In genomic region chr13:101547887-101548286, GRCm38 (mm10) we compare ENCODE assay signal across 9 mouse cellular contexts.
DNase-seq lines count a peak whose midpoint lies in the region; ATAC-seq lines count a peak whose summit lies in the region.
"Had no signal": no experiment of that assay in that cellular context is flagged by ENCODE, and none has a peak within 500 bp of the region (broad histone marks: within the 10 kb centered on the region; RNA-seq: fewer than 3 reads in every experiment).

No protein-coding gene starts in this region.

- no peaks in the 10 kb centered on the region for H3K27me3 ChIP-seq in heart, embryonic 13.5 days (replicated peaks)
- no peaks in the 10 kb centered on the region for H3K27me3 ChIP-seq in liver, embryonic 16.5 days (ENCODE audit: control insufficient read depth, insufficient read depth, low read depth, low read length)
- H3K27me3 ChIP-seq in forebrain, embryonic 11.5 days (ENCODE audit: control insufficient read depth, insufficient read depth, low read length) = no peaks in the 10 kb centered on the region
- no peaks in the 10 kb centered on the region for H3K27me3 ChIP-seq in midbrain, embryonic 14.5 days (ENCODE audit: control insufficient read depth, insufficient read depth, low read length)
- H3K27me3 ChIP-seq: Patski had no signal

- ATAC-seq in heart, embryonic 13.5 days (ENCODE audit: extremely low read depth, insufficient number of reproducible peaks, low FRiP score, low TSS enrichment) = no peak
- ATAC-seq in liver, embryonic 16.5 days (ENCODE audit: low read depth) = peak; percentile 17
- no peak for ATAC-seq in forebrain, embryonic 11.5 days (replicated peaks; ENCODE audit: low FRiP score)
- no peak for ATAC-seq in midbrain, embryonic 14.5 days (ENCODE audit: low FRiP score, low TSS enrichment)
- ATAC-seq: Patski had no signal

- H3K4me1 ChIP-seq in heart, embryonic 13.5 days = peaks cover 36% of the 10 kb centered on the region
- H3K4me1 ChIP-seq in liver, embryonic 16.5 days (ENCODE audit: control insufficient read depth, low read depth, low read length) = peaks cover 79% of the 10 kb centered on the region
- H3K4me1 ChIP-seq in forebrain, embryonic 11.5 days (replicated peaks; ENCODE audit: control insufficient read depth, insufficient read depth, low read length) = peaks cover 3% of the 10 kb centered on the region; the same call in 1 of the 2 replicates
- no peaks in the 10 kb centered on the region for H3K4me1 ChIP-seq in midbrain, embryonic 14.5 days (ENCODE audit: control insufficient read depth, insufficient read depth, low read length)

- intact Hi-C loops in heart, postnatal 25 days (cut with DNase I) = no loop called here

- H3K4me2 ChIP-seq in heart, embryonic 13.5 days = no peak overlapping the region
- peak overlapping the region; percentile 52 for H3K4me2 ChIP-seq in liver, embryonic 16.5 days (ENCODE audit: low read depth, low read length)
- H3K4me2 ChIP-seq in forebrain, embryonic 11.5 days (ENCODE audit: low read depth, low read length, severe bottlenecking) = no peak overlapping the region
- H3K4me2 ChIP-seq in midbrain, embryonic 14.5 days (ENCODE audit: low read length) = no peak overlapping the region

- H3K27ac ChIP-seq in heart, embryonic 13.5 days (replicated peaks) = 0 out of 2 replicates have a peak overlapping the region, but pooled peaks have one; percentile 20
- H3K27ac ChIP-seq in liver, embryonic 16.5 days (ENCODE audit: low read length) = peak overlapping the region; percentile 99
- H3K27ac ChIP-seq in forebrain, embryonic 11.5 days (ENCODE audit: low read depth, low read length) = no peak overlapping the region
- H3K27ac ChIP-seq in midbrain, embryonic 14.5 days (replicated peaks; ENCODE audit: low read depth, low read length) = no peak overlapping the region

- H3K36me3 ChIP-seq in heart, embryonic 13.5 days = no peaks in the 10 kb centered on the region
- no peaks in the 10 kb centered on the region for H3K36me3 ChIP-seq in liver, embryonic 16.5 days (ENCODE audit: control insufficient read depth, insufficient read depth)
- H3K36me3 ChIP-seq in forebrain, embryonic 11.5 days (ENCODE audit: control insufficient read depth, insufficient read depth, low read length) = no peaks in the 10 kb centered on the region
- no peaks in the 10 kb centered on the region for H3K36me3 ChIP-seq in midbrain, embryonic 14.5 days (ENCODE audit: control insufficient read depth, insufficient read depth, low read length)

- no peaks in the 10 kb centered on the region for H3K9me3 ChIP-seq in heart, embryonic 13.5 days
- no peaks in the 10 kb centered on the region for H3K9me3 ChIP-seq in liver, embryonic 16.5 days (replicated peaks; ENCODE audit: control insufficient read depth, low read length)
- no peaks in the 10 kb centered on the region for H3K9me3 ChIP-seq in forebrain, embryonic 11.5 days (ENCODE audit: control insufficient read depth, low read length)
- H3K9me3 ChIP-seq in midbrain, embryonic 14.5 days (ENCODE audit: control insufficient read depth, low read length) = no peaks in the 10 kb centered on the region

- 21% methylated on average over 6 of the region's 6 CpGs for WGBS in heart, embryonic 13.5 days
- 15% methylated on average over 6 of the region's 6 CpGs for WGBS in liver, embryonic 16.5 days (ENCODE audit: insufficient replicate concordance)
- WGBS in forebrain, embryonic 11.5 days = 64% methylated on average over 6 of the region's 6 CpGs
- 57% methylated on average over 6 of the region's 6 CpGs for WGBS in midbrain, embryonic 14.5 days

- H3K9ac ChIP-seq in heart, embryonic 13.5 days = no peak overlapping the region
- H3K9ac ChIP-seq in liver, embryonic 16.5 days (ENCODE audit: low read depth, low read length) = peak overlapping the region; percentile 46
- H3K9ac ChIP-seq in forebrain, embryonic 11.5 days (ENCODE audit: low read length) = no peak overlapping the region
- H3K9ac ChIP-seq in midbrain, embryonic 14.5 days (replicated peaks; ENCODE audit: low read length) = no peak overlapping the region

- no peak overlapping the region for H3K4me3 ChIP-seq in heart, embryonic 13.5 days
- H3K4me3 ChIP-seq in liver, embryonic 16.5 days (ENCODE audit: low read depth, low read length) = peak overlapping the region; percentile 30
- no peak overlapping the region for H3K4me3 ChIP-seq in forebrain, embryonic 11.5 days (ENCODE audit: low read depth, low read length)
- no peak overlapping the region for H3K4me3 ChIP-seq in midbrain, embryonic 14.5 days (replicated peaks; ENCODE audit: low read depth, low read length)

- DNase-seq in heart, postnatal 25 days (ENCODE audit: low spot score) = no peak
- DNase-seq in 3T3-L1 (ENCODE audit: low read depth, low spot score) = peak; percentile 63
- DNase-seq in T-cell, adult 2 months (ENCODE audit: low spot score) = peak; percentile 11
- no peak for DNase-seq in forebrain, embryonic 11.5 days (ENCODE audit: low spot score)
- DNase-seq in lung, postnatal 10 days = no peak
- no peak for DNase-seq in midbrain, embryonic 14.5 days

Comparison
In these comparisons a context has a peak if more than half of its experiments do, and no peak if none do; other contexts are left out.
1. H3K27ac ChIP-seq: peak in heart, embryonic 13.5 days (single experiment) and liver, embryonic 16.5 days (single experiment); none in forebrain, embryonic 11.5 days (single experiment) and midbrain, embryonic 14.5 days (single experiment).
2. DNase-seq: peak in 3T3-L1 (single experiment) and T-cell, adult 2 months (single experiment); none in heart, postnatal 25 days (single experiment), forebrain, embryonic 11.5 days (single experiment), lung, postnatal 10 days (single experiment) and midbrain, embryonic 14.5 days (single experiment).